ENCODE assay signal across 7 mouse cellular contexts in genomic region chr11:62249266-62250037, GRCm38 (mm10). TPM values are rescaled to one million over a fixed set of nuclear protein-coding genes. Genes with fewer than 3 reads are reported as not detected.
DNase-seq lines count a peak whose midpoint lies in the region; ATAC-seq and TF ChIP-seq lines count a peak whose summit lies in the region.

No protein-coding gene starts in this region.

- no peak for ATAC-seq in heart, embryonic 11.5 days (replicated peaks; ENCODE audit: insufficient number of reproducible peaks, low FRiP score, low TSS enrichment)
- ATAC-seq in kidney, embryonic 16.5 days (ENCODE audit: low FRiP score, low TSS enrichment): peak; percentile 43; the same call in 1 of the 2 replicates
- ATAC-seq in stomach, postnatal 0 days (ENCODE audit: low FRiP score, low TSS enrichment): no peak

- H3K4me3 ChIP-seq in cerebellum, adult 2 months (replicated peaks; ENCODE audit: insufficient read depth, low read depth, low read length): peak overlapping the region; percentile 44
- H3K4me3 ChIP-seq in heart, embryonic 11.5 days (ENCODE audit: low read depth, low read length): peak overlapping the region; percentile 51
- H3K4me3 ChIP-seq in kidney, embryonic 16.5 days (ENCODE audit: low read length): peak overlapping the region; percentile 63
- H3K4me3 ChIP-seq in stomach, postnatal 0 days (ENCODE audit: low read depth, low read length): peak overlapping the region; percentile 60

- H3K36me3 ChIP-seq in heart, embryonic 11.5 days (ENCODE audit: control insufficient read depth, insufficient read depth, low read length): no peaks in the 10 kb centered on the region
- no peaks in the 10 kb centered on the region for H3K36me3 ChIP-seq in kidney, embryonic 16.5 days (ENCODE audit: insufficient read depth, low read length)
- H3K36me3 ChIP-seq in stomach, postnatal 0 days (ENCODE audit: control insufficient read depth, insufficient read depth, low read length): no peaks in the 10 kb centered on the region

- TF ChIP-seq POLR2A in cerebellum, adult 2 months (IDR thresholded peaks at IDR 0.05; ENCODE audit: borderline replicate concordance, insufficient read depth, low read length): no peak

- no peak overlapping the region for H3K27ac ChIP-seq in cerebellum, adult 2 months (ENCODE audit: insufficient read depth, low read length)
- H3K27ac ChIP-seq in heart, embryonic 11.5 days (ENCODE audit: low read depth, low read length): no peak overlapping the region
- no peak overlapping the region for H3K27ac ChIP-seq in kidney, embryonic 16.5 days (ENCODE audit: low read length)
- 0 out of 2 replicates have a peak overlapping the region, but pooled peaks have one; percentile 14 for H3K27ac ChIP-seq in stomach, postnatal 0 days (replicated peaks)

- WGBS in cerebellum, adult 2 months: 5% methylated on average over 35 of the region's 35 CpGs
- 4% methylated on average over 35 of the region's 35 CpGs for WGBS in heart, embryonic 11.5 days (ENCODE audit: insufficient replicate concordance)
- WGBS in kidney, embryonic 16.5 days: 2% methylated on average over 35 of the region's 35 CpGs
- WGBS in stomach, postnatal 0 days: 6% methylated on average over 35 of the region's 35 CpGs

- TF ChIP-seq EP300 in stomach, postnatal 0 days (optimal IDR thresholded peaks at IDR 0.05): no peak

- no peaks in the 10 kb centered on the region for H3K9me3 ChIP-seq in heart, embryonic 11.5 days (replicated peaks; ENCODE audit: control insufficient read depth, low read length)
- peaks cover 5% of the 10 kb centered on the region; the same call in 1 of the 2 replicates for H3K9me3 ChIP-seq in kidney, embryonic 16.5 days (ENCODE audit: low read length)
- no peaks in the 10 kb centered on the region for H3K9me3 ChIP-seq in stomach, postnatal 0 days (ENCODE audit: control insufficient read depth, low read length)

- peak; percentile 12 for DNase-seq in thymus, postnatal 14 days
- DNase-seq in thymus, postnatal 0 days (ENCODE audit: low spot score): no peak
- DNase-seq in cerebellum, adult 2 months: peak; percentile 36 to 43
- DNase-seq in lung, postnatal 25 days (ENCODE audit: low spot score): peak; percentile 61
- peak; percentile 27 for DNase-seq in stomach, postnatal 0 days (ENCODE audit: low spot score)

- no peak; the same call in 1 of the 2 replicates for TF ChIP-seq CTCF in cerebellum, adult 2 months (IDR thresholded peaks at IDR 0.05; ENCODE audit: borderline replicate concordance, insufficient read depth, low read depth, low read length)
- TF ChIP-seq CTCF in stomach, postnatal 0 days (IDR thresholded peaks at IDR 0.05; ENCODE audit: low read depth): peak; percentile 50

- no peaks in the 10 kb centered on the region for H3K4me1 ChIP-seq in cerebellum, adult 2 months (ENCODE audit: control insufficient read depth, insufficient read depth, low read length)
- H3K4me1 ChIP-seq in heart, embryonic 11.5 days (ENCODE audit: control insufficient read depth, insufficient read depth, low read length): peaks cover 12% of the 10 kb centered on the region
- H3K4me1 ChIP-seq in kidney, embryonic 16.5 days (ENCODE audit: insufficient read depth, low read length): peaks cover 14% of the 10 kb centered on the region
- H3K4me1 ChIP-seq in stomach, postnatal 0 days (replicated peaks; ENCODE audit: control insufficient read depth, insufficient read depth): no peaks in the 10 kb centered on the region

- H3K9ac ChIP-seq in heart, embryonic 11.5 days (ENCODE audit: low read depth, low read length): peak overlapping the region; percentile 50; the same call in 1 of the 2 replicates
- H3K9ac ChIP-seq in kidney, embryonic 16.5 days (replicated peaks; ENCODE audit: low read length): peak overlapping the region; percentile 63
- peak overlapping the region; percentile 57 for H3K9ac ChIP-seq in stomach, postnatal 0 days (ENCODE audit: low read length)

- H3K27me3 ChIP-seq in cerebellum, adult 2 months (ENCODE audit: control insufficient read depth, insufficient read depth, low read length): peaks cover 2% of the 10 kb centered on the region; the same call in 1 of the 2 replicates
- peaks cover 40% of the 10 kb centered on the region for H3K27me3 ChIP-seq in heart, embryonic 11.5 days (ENCODE audit: control insufficient read depth, insufficient read depth, low read length)
- H3K27me3 ChIP-seq in kidney, embryonic 16.5 days (ENCODE audit: insufficient read depth, low read length): peaks cover 13% of the 10 kb centered on the region
- no peaks in the 10 kb centered on the region for H3K27me3 ChIP-seq in stomach, postnatal 0 days (ENCODE audit: control insufficient read depth, insufficient read depth, low read length)

- peak overlapping the region; percentile 100 for H3K4me2 ChIP-seq in heart, embryonic 11.5 days
- peak overlapping the region; percentile 100 for H3K4me2 ChIP-seq in kidney, embryonic 16.5 days (replicated peaks; ENCODE audit: low read depth, low read length)
- peak overlapping the region; percentile 98 for H3K4me2 ChIP-seq in stomach, postnatal 0 days (replicated peaks; ENCODE audit: low read depth)

RNA-seq across cellular contexts. Expression of gene Adora2b, which starts 0.7 kb away (rescaled TPM):
- polyA plus RNA-seq in thymus, postnatal 0 days (2015; fragmentation: Nextera tagmentation; extraction: Ambion mirVana): 1.7 and 2.4 TPM in 2 replicates
- polyA plus RNA-seq in cerebellum, adult 2 months (2012; rRNA removed): 6.4 and 7.7 TPM in 2 replicates
- 0.58 and 0.87 TPM in 2 replicates for polyA plus RNA-seq in heart, embryonic 11.5 days (2014; fragmentation: Nextera tagmentation; extraction: Ambion mirVana)
- polyA plus RNA-seq in kidney, embryonic 16.5 days (2015; fragmentation: Nextera tagmentation; extraction: Ambion mirVana): 4.4 and 6.0 TPM in 2 replicates
- 4.2 and 4.3 TPM in 2 replicates for polyA plus RNA-seq in stomach, postnatal 0 days (2015; fragmentation: Nextera tagmentation; extraction: Ambion mirVana)

RNA-seq across cellular contexts. Expression of gene Zswim7, which starts 31.7 kb away (rescaled TPM):
- 12.4 and 14.0 TPM in 2 replicates for polyA plus RNA-seq in thymus, postnatal 0 days (2015; fragmentation: Nextera tagmentation; extraction: Ambion mirVana)
- 24.3 and 31.8 TPM in 2 replicates for polyA plus RNA-seq in cerebellum, adult 2 months (2012; rRNA removed)
- polyA plus RNA-seq in heart, embryonic 11.5 days (2014; fragmentation: Nextera tagmentation; extraction: Ambion mirVana): 17.4 and 19.3 TPM in 2 replicates
- 23.0 and 24.3 TPM in 2 replicates for polyA plus RNA-seq in kidney, embryonic 16.5 days (2015; fragmentation: Nextera tagmentation; extraction: Ambion mirVana)
- 23.4 and 25.1 TPM in 2 replicates for polyA plus RNA-seq in stomach, postnatal 0 days (2015; fragmentation: Nextera tagmentation; extraction: Ambion mirVana)

RNA-seq across cellular contexts. Expression of gene Ttc19, which starts 31.8 kb away (rescaled TPM):
- 9.0 and 12.4 TPM in 2 replicates for polyA plus RNA-seq in thymus, postnatal 0 days (2015; fragmentation: Nextera tagmentation; extraction: Ambion mirVana)
- polyA plus RNA-seq in cerebellum, adult 2 months (2012; rRNA removed): 39.8 and 40.1 TPM in 2 replicates
- 13.8 and 15.3 TPM in 2 replicates for polyA plus RNA-seq in heart, embryonic 11.5 days (2014; fragmentation: Nextera tagmentation; extraction: Ambion mirVana)
- 17.2 and 19.8 TPM in 2 replicates for polyA plus RNA-seq in kidney, embryonic 16.5 days (2015; fragmentation: Nextera tagmentation; extraction: Ambion mirVana)
- 12.2 and 12.7 TPM in 2 replicates for polyA plus RNA-seq in stomach, postnatal 0 days (2015; fragmentation: Nextera tagmentation; extraction: Ambion mirVana)
